Mouse (Mus musculus) heart, postnatal 25 days (tissue): ENCODE measurements at regions not wholly inside any gene's neighbourhood (a gene's known extent, or its start where the extent isn't known, plus 50 kb on each side); places are given as distances from the start of the nearest gene placed in this dataset.
"Not testable (repeated sequence)": the region's sequence is repeated elsewhere in the genome, so short reads cannot be mapped to it uniquely, and the experiment has no call there.

Experiments
- DNase-seq: peaks from one replicate; pipeline ENCODE4 v3.0.0; 2022; ENCODE audit warnings: low spot score
- intact Hi-C: fragments of 180-260 bp; cut with DNase I; formaldehyde crosslinking; loops from one replicate; pipeline ENCODE4 v1.15.1; 2025

- intact Hi-C loops: no loop called here
- DNase-seq: no peak
Measured at GRCm38 (mm10) chr7:73688451-73688850, 51.7 kb upstream of the Fam174b start.

GRCm38 (mm10) chr7:73686245-73686644, 53.9 kb upstream of the Fam174b start:
- DNase-seq, intact Hi-C loops: not testable (repeated sequence)

GRCm38 (mm10) chr7:73682756-73683155, 57.3 kb upstream of the Fam174b start:
- no peak for DNase-seq
- intact Hi-C loops: no loop called here

- DNase-seq: no peak
- intact Hi-C loops: no loop called here
Measured at GRCm38 (mm10) chr7:73670598-73670997, 69.5 kb upstream of the Fam174b start.

- intact Hi-C loops: no loop called here
- no peak for DNase-seq
Measured at GRCm38 (mm10) chr7:73668791-73669190, 71.3 kb upstream of the Fam174b start.

GRCm38 (mm10) chr7:73666921-73667675, 73.0 kb upstream of the Fam174b start:
- intact Hi-C loops: no loop called here
- no peak for DNase-seq

- no peak for DNase-seq
- intact Hi-C loops: no loop called here
Measured at GRCm38 (mm10) chr7:73664962-73665361, 75.1 kb upstream of the Fam174b start.

GRCm38 (mm10) chr7:73662536-73662935, 77.6 kb upstream of the Fam174b start:
- DNase-seq: no peak
- intact Hi-C loops: no loop called here

GRCm38 (mm10) chr7:73661901-73662300, 78.2 kb upstream of the Fam174b start:
- intact Hi-C loops: no loop called here
- DNase-seq: no peak

GRCm38 (mm10) chr7:73659551-73659950, 80.6 kb upstream of the Fam174b start:
- intact Hi-C loops: loop anchor here (5.0 to 10.0 kb wide), 2 partner anchors 58 to 365 kb away; no protein-coding TSS in a partner anchor
- no peak for DNase-seq

GRCm38 (mm10) chr7:73657283-73657682, 82.8 kb upstream of the Fam174b start:
- intact Hi-C loops: loop anchor here (5.0 to 10.0 kb wide), 2 partner anchors 60 to 368 kb away; no protein-coding TSS in a partner anchor
- no peak for DNase-seq

GRCm38 (mm10) chr7:73656424-73656795, 83.7 kb upstream of the Fam174b start:
- intact Hi-C loops: loop anchor here (1.0 to 10.0 kb wide), 3 partner anchors 61 to 368 kb away; no protein-coding TSS in a partner anchor
- not testable (repeated sequence) for DNase-seq

- intact Hi-C loops: loop anchor here (1.0 to 10.0 kb wide), 6 partner anchors 61 to 699 kb away; no protein-coding TSS in a partner anchor
- DNase-seq: no peak
Measured at GRCm38 (mm10) chr7:73655787-73656423, 84.2 kb upstream of the Fam174b start.

GRCm38 (mm10) chr7:73654193-73654871, 85.8 kb upstream of the Fam174b start:
- intact Hi-C loops: loop anchor here (2.0 to 10.0 kb wide), 3 partner anchors 94 to 700 kb away; no protein-coding TSS in a partner anchor
- DNase-seq: no peak

GRCm38 (mm10) chr7:73650909-73651308, 89.2 kb upstream of the Fam174b start:
- DNase-seq: no peak
- intact Hi-C loops: loop anchor here (10.0 kb wide), 1 partner anchor 374 kb away; no protein-coding TSS in a partner anchor

- intact Hi-C loops: loop anchor here (2.0 kb wide), 1 partner anchor 1247 kb away; no protein-coding TSS in a partner anchor
- DNase-seq: peak; percentile 35
Measured at GRCm38 (mm10) chr7:73648010-73648409, 92.1 kb upstream of the Fam174b start.

GRCm38 (mm10) chr7:73647140-73647539, 93.0 kb upstream of the Fam174b start:
- DNase-seq: no peak
- intact Hi-C loops: no loop called here

GRCm38 (mm10) chr7:73646711-73647110, 93.4 kb upstream of the Fam174b start:
- intact Hi-C loops: no loop called here
- DNase-seq: no peak

- no peak for DNase-seq
- intact Hi-C loops: no loop called here
Measured at GRCm38 (mm10) chr7:73644362-73644904, 95.7 kb upstream of the Fam174b start.

- DNase-seq: no peak
- intact Hi-C loops: no loop called here
Measured at GRCm38 (mm10) chr7:73643993-73644335, 96.1 kb upstream of the Fam174b start.
